Mouse (Mus musculus) Patski (cell line): ENCODE data around the gene Robo2. TPM values are rescaled to one million over a fixed set of nuclear protein-coding genes. Genes with fewer than 3 reads are reported as not detected.

Experiments used
- ATAC-seq: fragments of 100-300 bp; one replicate; pipeline ENCODE4 v1.8.0; 2021
- CTCF ChIA-PET: fragments of 350-600 bp; sonication (Branson Sonifier 250); formaldehyde crosslinking; loops from one replicate; lab custom pipeline; 2022; ENCODE audit warnings: inconsistent platforms; lab: Charles Lee
- POLR2A ChIA-PET: fragments of 350-600 bp; sonication (Branson Sonifier 250); formaldehyde crosslinking; loops from one replicate; lab custom pipeline; 2022; ENCODE audit warnings: antibody characterized with exemption, inconsistent platforms; lab: Charles Lee
- DNase-seq: peaks from one replicate; pipeline ENCODE4 v3.0.0-alpha.2; 2011; ENCODE audit warnings: low read depth, low spot score
- H3K27me3 ChIP-seq: fragments of 371-371 bp; one replicate; pipeline ENCODE4 v1.5.1; 2021
- CTCF ChIP-seq: fragments of 100-300 bp; IDR thresholded peaks from one replicate; pipeline ENCODE4 v1.5.1; 2021
- in situ Hi-C: fragments of 300-500 bp; cut with MboI; formaldehyde crosslinking; loops from 3 replicates; pipeline ENCODE4 v1.11.1; 2018; ENCODE audit warnings: low pct_unique_long_range_greater_than_20kb, mixed read lengths
- polyA plus RNA-seq: library from polyadenylated mRNA; unstranded; gene quantifications from one replicate; pipeline ENCODE4 v1.2.3, GENCODE M21; 2021

Gene Robo2
- polyA plus RNA-seq, 1 experiment from 2014 or later, result 0.01 TPM

- ChIA-PET POLR2A (no interaction called here), CTCF (no interaction called here)
- TF ChIP-seq CTCF, result no peak
- in situ Hi-C loops, result no loop called here
- DNase-seq (no peak), ATAC-seq (no peak)
- H3K27me3 ChIP-seq, result no peaks in the 10 kb centered on the region
These were observed 537.6 kb downstream of the Robo2 start for GRCm38 (mm10) chr16:73873828-73874558.

- in situ Hi-C loops, result no loop called here
- POLR2A ChIA-PET, result no interaction called here
- H3K27me3 ChIP-seq, result no peaks in the 10 kb centered on the region
- CTCF ChIA-PET, result no interaction called here
- TF ChIP-seq CTCF, result no peak
- ATAC-seq (no peak), DNase-seq (no peak)
These were observed 541.3 kb downstream of the Robo2 start for GRCm38 (mm10) chr16:73870296-73870695.

DNA sequence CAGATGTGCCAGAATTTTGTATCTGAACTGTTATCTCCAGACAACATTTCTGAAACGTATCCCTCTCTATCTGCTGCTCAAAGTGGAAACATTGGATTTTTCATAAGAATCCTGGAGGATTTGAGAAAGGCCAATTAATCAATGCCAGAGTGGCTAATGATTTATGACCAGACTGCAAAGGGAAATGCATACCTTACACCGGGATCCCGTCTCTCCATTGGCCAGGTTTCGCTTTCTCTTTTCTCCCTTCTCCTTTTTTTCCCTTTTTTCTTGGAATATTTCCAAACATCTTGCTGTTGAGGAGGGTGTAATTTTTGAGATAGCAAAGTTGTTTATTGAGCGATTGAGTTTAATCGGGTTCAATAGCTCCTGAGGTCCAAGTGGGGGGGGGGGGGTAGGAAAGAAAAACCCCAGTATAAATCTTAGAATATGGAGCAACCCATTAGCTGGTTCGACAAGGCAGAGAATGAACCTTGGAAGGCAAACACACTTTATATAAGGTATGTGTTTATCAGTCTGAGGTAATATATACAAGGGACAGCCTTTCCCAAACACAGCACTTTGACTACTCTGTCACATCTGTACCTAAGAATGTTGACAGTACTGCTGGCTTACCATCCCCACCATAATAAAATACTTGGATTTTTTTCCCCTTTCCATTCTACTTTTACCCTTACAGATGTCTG, 542.0 kb downstream of the Robo2 start:
- no peak for TF ChIP-seq CTCF
- CTCF ChIA-PET, result no interaction called here
- POLR2A ChIA-PET, result no interaction called here
- in situ Hi-C loops, result no loop called here
- no peak for ATAC-seq
- no peak for DNase-seq
- no peaks in the 10 kb centered on the region for H3K27me3 ChIP-seq

- no peak for TF ChIP-seq CTCF
- ChIA-PET CTCF (interaction anchor here (0.6 kb wide), 1 partner anchor 358 kb away, joined by 3 read pairs; no protein-coding TSS in a partner anchor), POLR2A (no interaction called here)
- DNase-seq (no peak), ATAC-seq (no peak)
- no peaks in the 10 kb centered on the region for H3K27me3 ChIP-seq
- in situ Hi-C loops, result no loop called here
These were observed 547.0 kb downstream of the Robo2 start for GRCm38 (mm10) chr16:73864625-73865024.

DNA sequence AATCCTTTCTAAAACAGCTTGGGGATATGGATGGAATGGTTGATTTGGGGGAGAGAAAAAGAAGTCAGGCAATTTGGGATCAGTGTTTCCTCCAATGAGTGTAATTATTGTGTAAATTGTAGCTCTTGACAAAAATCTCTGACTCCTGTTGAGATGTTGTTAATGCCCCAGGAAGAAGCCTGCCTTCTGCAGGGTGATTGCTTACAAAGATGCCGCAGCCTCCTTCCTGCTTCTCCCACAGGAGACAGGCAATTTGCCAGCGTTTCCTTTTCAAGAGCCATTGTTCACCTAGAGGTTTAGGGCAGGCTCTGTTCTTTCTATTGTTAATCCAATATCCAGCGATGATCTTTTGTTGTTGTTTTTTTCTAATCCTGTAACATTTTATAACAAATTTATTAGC, 547.9 kb downstream of the Robo2 start:
- in situ Hi-C loops, result no loop called here
- DNase-seq (no peak), ATAC-seq (no peak)
- POLR2A ChIA-PET, result no interaction called here
- CTCF ChIA-PET, result no interaction called here
- no peaks in the 10 kb centered on the region for H3K27me3 ChIP-seq
- TF ChIP-seq CTCF, result no peak

DNA sequence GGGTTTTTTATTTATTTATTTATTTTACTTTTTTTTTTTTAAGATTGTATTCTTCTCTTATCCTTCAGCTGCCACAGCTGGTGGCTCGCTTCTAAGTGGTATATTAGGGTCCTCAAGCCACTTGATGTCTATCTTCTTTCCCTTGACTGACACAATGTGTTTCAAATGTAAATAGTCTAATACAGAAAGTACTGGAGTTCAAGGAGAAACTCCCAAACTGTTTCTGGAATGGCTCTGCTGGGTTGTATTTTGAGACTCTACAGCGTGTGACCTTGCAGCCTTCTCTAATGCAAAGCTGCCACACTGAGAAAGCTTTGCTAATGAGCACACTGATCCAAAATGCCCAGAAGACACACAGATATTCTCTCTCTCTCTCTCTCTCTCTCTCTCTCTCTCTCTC, 552.9 kb downstream of the Robo2 start:
- ChIA-PET CTCF (no interaction called here), POLR2A (no interaction called here)
- no peaks in the 10 kb centered on the region for H3K27me3 ChIP-seq
- no peak for ATAC-seq
- no peak for TF ChIP-seq CTCF
- in situ Hi-C loops, result no loop called here
- DNase-seq, result no peak

DNA sequence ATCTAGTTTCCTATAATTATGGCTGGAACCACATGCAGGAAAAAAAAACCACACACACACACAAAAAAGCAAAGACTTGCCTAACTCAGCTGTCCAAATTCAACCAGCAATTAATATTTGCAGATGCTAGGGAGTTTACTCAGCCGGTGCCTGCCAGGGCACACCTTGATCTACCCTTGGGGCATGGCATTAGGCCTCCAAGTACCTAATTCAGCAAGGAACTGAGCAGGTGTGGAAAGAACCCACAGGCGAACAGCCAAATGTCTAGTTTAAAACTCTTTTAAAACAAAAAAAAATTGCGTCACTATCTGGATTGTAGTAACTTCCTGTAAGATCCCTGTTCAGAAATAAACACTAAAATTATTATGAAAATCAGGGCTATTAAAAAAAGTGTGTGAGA, 555.8 kb downstream of the Robo2 start:
- DNase-seq (no peak), ATAC-seq (no peak)
- in situ Hi-C loops, result no loop called here
- CTCF ChIA-PET, result no interaction called here
- no peaks in the 10 kb centered on the region for H3K27me3 ChIP-seq
- POLR2A ChIA-PET, result no interaction called here
- TF ChIP-seq CTCF, result no peak
